ENCODE assay signal across 11 mouse cellular contexts in genomic region chr5:142921074-142921459, GRCm38 (mm10). TPM values are rescaled to one million over a fixed set of nuclear protein-coding genes. Genes with fewer than 3 reads are reported as not detected.
DNase-seq lines count a peak whose midpoint lies in the region; ATAC-seq and TF ChIP-seq lines count a peak whose summit lies in the region.
"Had no signal": no experiment of that assay in that cellular context is flagged by ENCODE, and none has a peak within 500 bp of the region (broad histone marks: within the 10 kb centered on the region; RNA-seq: fewer than 3 reads in every experiment).

No protein-coding gene starts in this region.

- H3K9me3 ChIP-seq in heart, embryonic 16.5 days (replicated peaks; ENCODE audit: control insufficient read depth, low read length), result no peaks in the 10 kb centered on the region
- no peaks in the 10 kb centered on the region for H3K9me3 ChIP-seq in ES-Bruce4 (replicated peaks; ENCODE audit: control insufficient read depth, insufficient read depth, low read length, poor library complexity, severe bottlenecking)
- H3K9me3 ChIP-seq in embryonic facial prominence, embryonic 15.5 days (replicated peaks), result no peaks in the 10 kb centered on the region
- H3K9me3 ChIP-seq: hindbrain, embryonic 13.5 days; midbrain, embryonic 15.5 days had no signal

- H3K4me1 ChIP-seq in heart, embryonic 16.5 days (ENCODE audit: control insufficient read depth, insufficient read depth, low read length), result peaks cover 26% of the 10 kb centered on the region
- peaks cover 11% of the 10 kb centered on the region for H3K4me1 ChIP-seq in ES-Bruce4 (ENCODE audit: control insufficient read depth, insufficient read depth, low read length)
- peaks cover 17% of the 10 kb centered on the region for H3K4me1 ChIP-seq in embryonic facial prominence, embryonic 15.5 days

- TF ChIP-seq POLR2A in ES-Bruce4 (IDR thresholded peaks at IDR 0.05; ENCODE audit: insufficient read depth, low read length), result no peak

- no peak for TF ChIP-seq CTCF in ES-Bruce4 (IDR thresholded peaks at IDR 0.05; ENCODE audit: low read depth, low read length)

- no peak overlapping the region for H3K9ac ChIP-seq in heart, embryonic 16.5 days (ENCODE audit: low read length)
- H3K9ac ChIP-seq in ES-Bruce4 (ENCODE audit: low read depth, poor library complexity, severe bottlenecking), result no peak overlapping the region
- H3K9ac ChIP-seq in embryonic facial prominence, embryonic 15.5 days, result no peak overlapping the region
- H3K9ac ChIP-seq: forebrain, postnatal 0 days; hindbrain, embryonic 13.5 days; midbrain, embryonic 15.5 days had no signal

- H3K27me3 ChIP-seq in heart, embryonic 16.5 days (ENCODE audit: control insufficient read depth, insufficient read depth, low read length), result no peaks in the 10 kb centered on the region
- H3K27me3 ChIP-seq in ES-Bruce4 (ENCODE audit: control insufficient read depth, insufficient read depth, low read length, poor library complexity, severe bottlenecking), result no peaks in the 10 kb centered on the region
- no peaks in the 10 kb centered on the region for H3K27me3 ChIP-seq in embryonic facial prominence, embryonic 15.5 days
- H3K27me3 ChIP-seq: hindbrain, embryonic 13.5 days; midbrain, embryonic 15.5 days had no signal

- no peak for DNase-seq in heart, postnatal 10 days
- no peak for DNase-seq in layer of hippocampus, postnatal 36 days
- DNase-seq in left cerebral cortex, postnatal 25 days (ENCODE audit: low spot score in 2 of 2), result no peak
- DNase-seq: forebrain, postnatal 0 days had no signal

- H3K36me3 ChIP-seq in heart, embryonic 16.5 days (ENCODE audit: control insufficient read depth, insufficient read depth), result no peaks in the 10 kb centered on the region
- no peaks in the 10 kb centered on the region for H3K36me3 ChIP-seq in ES-Bruce4 (ENCODE audit: control insufficient read depth, insufficient read depth, low read length, poor library complexity, severe bottlenecking)
- no peaks in the 10 kb centered on the region for H3K36me3 ChIP-seq in embryonic facial prominence, embryonic 15.5 days
- no peaks in the 10 kb centered on the region for H3K36me3 ChIP-seq in macrophage (ENCODE audit: inconsistent target)
- H3K36me3 ChIP-seq: hindbrain, embryonic 13.5 days; midbrain, embryonic 15.5 days had no signal

- no peak for ATAC-seq in heart, embryonic 16.5 days (replicated peaks; ENCODE audit: extremely low read depth, insufficient read depth, low FRiP score)
- ATAC-seq in embryonic facial prominence, embryonic 15.5 days (ENCODE audit: insufficient number of reproducible peaks, low FRiP score, low TSS enrichment, low read depth), result no peak
- no peak for ATAC-seq in granulocyte monocyte progenitor cell, adult 5-6 weeks (replicated peaks; ENCODE audit: poor library complexity, severe bottlenecking)
- ATAC-seq: midbrain, embryonic 15.5 days had no signal

- peak overlapping the region; percentile 86 for H3K27ac ChIP-seq in heart, embryonic 16.5 days (ENCODE audit: low read length)
- peak overlapping the region; percentile 61 for H3K27ac ChIP-seq in ES-Bruce4 (ENCODE audit: insufficient read depth, low read length)
- H3K27ac ChIP-seq in embryonic facial prominence, embryonic 15.5 days (replicated peaks), result 0 out of 2 replicates have a peak overlapping the region, but pooled peaks have one; percentile 55
- peak overlapping the region; percentile 84 for H3K27ac ChIP-seq in macrophage
- H3K27ac ChIP-seq: hindbrain, embryonic 13.5 days; midbrain, embryonic 15.5 days had no signal

- 46% methylated on average over 6 of the region's 6 CpGs for WGBS in heart, embryonic 16.5 days
- WGBS in embryonic facial prominence, embryonic 15.5 days, result 58% methylated on average over 6 of the region's 6 CpGs
- 44% methylated on average over 6 of the region's 6 CpGs for WGBS in macrophage (ENCODE audit: missing documents)

- H3K79me2 ChIP-seq in macrophage (ENCODE audit: inconsistent target), result no peaks in the 10 kb centered on the region

- peak overlapping the region; percentile 32 for H3K4me2 ChIP-seq in heart, embryonic 16.5 days (ENCODE audit: low read depth, low read length)
- no peak overlapping the region for H3K4me2 ChIP-seq in embryonic facial prominence, embryonic 15.5 days (replicated peaks)
- H3K4me2 ChIP-seq: hindbrain, embryonic 13.5 days; midbrain, embryonic 15.5 days had no signal

- TF ChIP-seq EP300 in ES-Bruce4 (IDR thresholded peaks at IDR 0.05; ENCODE audit: insufficient read depth, low read depth, low read length), result no peak

- H3K4me3 ChIP-seq in heart, embryonic 16.5 days (ENCODE audit: low read length), result no peak overlapping the region
- H3K4me3 ChIP-seq in ES-Bruce4 (ENCODE audit: low read depth, low read length), result no peak overlapping the region
- no peak overlapping the region for H3K4me3 ChIP-seq in embryonic facial prominence, embryonic 15.5 days (replicated peaks)
- no peak overlapping the region for H3K4me3 ChIP-seq in macrophage (ENCODE audit: inconsistent target)
- H3K4me3 ChIP-seq: hindbrain, embryonic 13.5 days; midbrain, embryonic 15.5 days had no signal

- intact Hi-C loops in heart, postnatal 10 days (cut with DNase I), result no loop called here
- intact Hi-C loops in left cerebral cortex, postnatal 25 days (cut with DNase I), result no loop called here

RNA-seq across cellular contexts. Expression of gene Actb, which starts 14.5 kb away (rescaled TPM):
- 5,062 and 5,724 TPM in 2 replicates for polyA plus RNA-seq in heart, embryonic 16.5 days (2015; fragmentation: Nextera tagmentation; extraction: Ambion mirVana)
- total RNA-seq in heart, postnatal 10 days (2021), result 1,000 to 10,000 TPM; 1,831 to 2,004 TPM
- polyA plus RNA-seq in ES-Bruce4 (2011; ENCODE audit: insufficient read depth, insufficient read length, low read depth, missing spikeins) (3,823 and 4,237 TPM in 2 replicates), macrophage (2018) (4,180 to 7,540 TPM (median 4,195 TPM) in 3 replicates)
- 12,790 and 13,060 TPM in 2 replicates for polyA plus RNA-seq in embryonic facial prominence, embryonic 15.5 days (2015; fragmentation: Nextera tagmentation; extraction: Ambion mirVana)
- 1,000 to 10,000 TPM in 20 of 26 experiments, 100 to 1,000 TPM in 6; 611 to 2,451 (median 1,466) TPM for total RNA-seq in macrophage (2018; cell fraction: chromatin; rRNA removed)
- total RNA-seq in macrophage (2018; cell fraction: cytosol; rRNA removed), result over 10,000 TPM in 12 of 26 experiments, 1,000 to 10,000 TPM in 14; 5,675 to 13,626 (median 9,300) TPM
- total RNA-seq in macrophage (2018; cell fraction: nucleus; rRNA removed), result over 10,000 TPM in 1 of 26 experiments, 1,000 to 10,000 TPM in 25; 1,921 to 11,492 (median 4,963) TPM
- total RNA-seq in layer of hippocampus, postnatal 36 days (2021), result 1,000 to 10,000 TPM; 3,215 to 3,370 TPM
- total RNA-seq in left cerebral cortex, postnatal 25 days (2021), result 1,000 to 10,000 TPM; 2,451 to 2,479 TPM
- 2,571 and 3,677 TPM in 2 replicates for total RNA-seq in granulocyte monocyte progenitor cell, adult 5-6 weeks (2014; fragmentation: Nextera tagmentation)
- total RNA-seq in granulocyte monocyte progenitor cell, adult 5-6 weeks (2017), result 2,475 and 4,369 TPM in 2 replicates

RNA-seq across cellular contexts. Expression of gene Fbxl18, which starts 25.8 kb away (rescaled TPM):
- polyA plus RNA-seq in heart, embryonic 16.5 days (2015; fragmentation: Nextera tagmentation; extraction: Ambion mirVana), result 7.5 and 8.3 TPM in 2 replicates
- 1 to 10 TPM; 8.8 to 9.2 TPM for total RNA-seq in heart, postnatal 10 days (2021)
- polyA plus RNA-seq in ES-Bruce4 (2011; ENCODE audit: insufficient read depth, insufficient read length, low read depth, missing spikeins), result 19.3 and 21.2 TPM in 2 replicates
- polyA plus RNA-seq in embryonic facial prominence, embryonic 15.5 days (2015; fragmentation: Nextera tagmentation; extraction: Ambion mirVana), result 11.7 and 14.7 TPM in 2 replicates
- total RNA-seq in macrophage (2018; cell fraction: chromatin; rRNA removed), result 10 to 100 TPM in 24 of 26 experiments, 1 to 10 TPM in 2; 9.3 to 53.0 (median 32.1) TPM
- 1 to 10 TPM; 2.2 to 8.0 (median 5.6) TPM for total RNA-seq in macrophage (2018; cell fraction: cytosol; rRNA removed)
- total RNA-seq in macrophage (2018; cell fraction: nucleus; rRNA removed), result 10 to 100 TPM in 20 of 26 experiments, 1 to 10 TPM in 6; 4.3 to 34.8 (median 15.7) TPM
- polyA plus RNA-seq in macrophage (2018), result 2.5 to 5.4 TPM (median 3.5 TPM) in 3 replicates
- 10 to 100 TPM; 37.1 to 41.6 TPM for total RNA-seq in layer of hippocampus, postnatal 36 days (2021)
- 10 to 100 TPM; 32.5 to 33.7 TPM for total RNA-seq in left cerebral cortex, postnatal 25 days (2021)
- 4.0 and 4.1 TPM in 2 replicates for total RNA-seq in granulocyte monocyte progenitor cell, adult 5-6 weeks (2014; fragmentation: Nextera tagmentation)
- total RNA-seq in granulocyte monocyte progenitor cell, adult 5-6 weeks (2017), result 1.7 and 2.4 TPM in 2 replicates

RNA-seq across cellular contexts. Expression of gene Fscn1, which starts 39.1 kb away (rescaled TPM):
- 115 and 129 TPM in 2 replicates for polyA plus RNA-seq in heart, embryonic 16.5 days (2015; fragmentation: Nextera tagmentation; extraction: Ambion mirVana)
- 100 to 1,000 TPM; 103 to 132 TPM for total RNA-seq in heart, postnatal 10 days (2021)
- polyA plus RNA-seq in ES-Bruce4 (2011; ENCODE audit: insufficient read depth, insufficient read length, low read depth, missing spikeins) (139 and 155 TPM in 2 replicates), macrophage (2018) (0.81 to 1.8 TPM (median 0.94 TPM) in 3 replicates)
- polyA plus RNA-seq in embryonic facial prominence, embryonic 15.5 days (2015; fragmentation: Nextera tagmentation; extraction: Ambion mirVana), result 328 TPM in 2 replicates
- 10 to 100 TPM in 2 of 26 experiments, 1 to 10 TPM in 12, under 1 TPM in 7, not detected in 5; 0.31 to 17.6 (median 1.7) TPM for total RNA-seq in macrophage (2018; cell fraction: chromatin; rRNA removed)
- 10 to 100 TPM in 3 of 26 experiments, 1 to 10 TPM in 23; 1.1 to 31.7 (median 6.6) TPM for total RNA-seq in macrophage (2018; cell fraction: cytosol; rRNA removed)
- 10 to 100 TPM in 5 of 26 experiments, 1 to 10 TPM in 16, under 1 TPM in 5; 0.25 to 20.1 (median 3.4) TPM for total RNA-seq in macrophage (2018; cell fraction: nucleus; rRNA removed)
- 100 to 1,000 TPM; 185 to 194 TPM for total RNA-seq in layer of hippocampus, postnatal 36 days (2021)
- total RNA-seq in left cerebral cortex, postnatal 25 days (2021), result 100 to 1,000 TPM; 384 to 450 TPM
- not detected in 2 replicates for total RNA-seq in granulocyte monocyte progenitor cell, adult 5-6 weeks (2014; fragmentation: Nextera tagmentation)
- not detected in 2 replicates for total RNA-seq in granulocyte monocyte progenitor cell, adult 5-6 weeks (2017)

Comparison
In these comparisons a context has a peak if more than half of its experiments do, and no peak if none do; other contexts are left out.
1. RNA of gene Fscn1, which starts 39.1 kb away (total RNA-seq): 384 to 450 TPM in left cerebral cortex, postnatal 25 days, 185 to 194 TPM in layer of hippocampus, postnatal 36 days and 103 to 132 TPM in heart, postnatal 10 days; not detected in granulocyte monocyte progenitor cell, adult 5-6 weeks; every median in the first group is over 10 times any median in the second.
2. Peak in every context shown above with its lines, with median percentiles within 50 percentile points of each other: H3K27ac ChIP-seq.